Mouse (Mus musculus): ENCODE data around the gene Tifab. TPM values are rescaled to one million over a fixed set of nuclear protein-coding genes. Genes with fewer than 3 reads are reported as not detected.

Tifab gene
- polyA plus RNA-seq, 1 experiment from 2014 or later: 1.5 TPM

GRCm38 (mm10) chr13:56134031-56134430, 44.7 kb downstream of the Tifab start:
- H3K27me3 ChIP-seq: peaks cover 5% of the 10 kb centered on the region; the same call in 1 of the 2 replicates
- H3K4me1 ChIP-seq (replicated peaks): peaks cover 37% of the 10 kb centered on the region
- H3K36me3 ChIP-seq: peaks cover 13% of the 10 kb centered on the region
- ATAC-seq (ENCODE audit: low FRiP score): no peak
- 51% methylated on average over 5 of the region's 5 CpGs for WGBS
- H3K4me3 ChIP-seq: peak overlapping the region; percentile 97
- H3K4me2 ChIP-seq: peak overlapping the region; percentile 91
- no peaks in the 10 kb centered on the region for H3K9me3 ChIP-seq
- no peak overlapping the region for H3K27ac ChIP-seq
- peak overlapping the region; percentile 99 for H3K9ac ChIP-seq

- Histone ChIP-seq H3K4me2 (peak overlapping the region; percentile 91), H3K36me3 (peaks cover 19% of the 10 kb centered on the region), H3K27ac (no peak overlapping the region), H3K4me1 (replicated peaks) (peaks cover 37% of the 10 kb centered on the region), H3K4me3 (no peak overlapping the region), H3K27me3 (no peaks in the 10 kb centered on the region), H3K9me3 (no peaks in the 10 kb centered on the region), H3K9ac (peak overlapping the region; percentile 99; the same call in 1 of the 2 replicates)
- ATAC-seq (ENCODE audit: low FRiP score): no peak
- WGBS: 83% methylated on average over 7 of the region's 7 CpGs
These were observed 45.7 kb downstream of the Tifab start for GRCm38 (mm10) chr13:56132941-56133340.

- Histone ChIP-seq H3K4me2 (no peak overlapping the region), H3K27me3 (no peaks in the 10 kb centered on the region), H3K9ac (no peak overlapping the region), H3K4me1 (replicated peaks) (peaks cover 37% of the 10 kb centered on the region), H3K36me3 (peaks cover 24% of the 10 kb centered on the region), H3K27ac (no peak overlapping the region), H3K4me3 (no peak overlapping the region), H3K9me3 (no peaks in the 10 kb centered on the region)
- 87% methylated on average over 11 of the region's 11 CpGs for WGBS
- ATAC-seq (ENCODE audit: low FRiP score): no peak
These were observed 46.3 kb downstream of the Tifab start for GRCm38 (mm10) chr13:56132326-56132936.

- H3K4me2 ChIP-seq: no peak overlapping the region
- no peak overlapping the region for H3K4me3 ChIP-seq
- no peaks in the 10 kb centered on the region for H3K27me3 ChIP-seq
- no peak overlapping the region for H3K27ac ChIP-seq
- peaks cover 43% of the 10 kb centered on the region for H3K36me3 ChIP-seq
- H3K9ac ChIP-seq: no peak overlapping the region
- no peak for ATAC-seq (ENCODE audit: low FRiP score)
- no peaks in the 10 kb centered on the region for H3K9me3 ChIP-seq
- 91% methylated on average over 8 of the region's 8 CpGs for WGBS
- peaks cover 31% of the 10 kb centered on the region for H3K4me1 ChIP-seq (replicated peaks)
These were observed 48.1 kb downstream of the Tifab start for GRCm38 (mm10) chr13:56130544-56130943.

GRCm38 (mm10) chr13:56129578-56129977, 49.1 kb downstream of the Tifab start:
- WGBS: 96% methylated on average over 3 of the region's 3 CpGs
- H3K4me2 ChIP-seq: no peak overlapping the region
- no peak for ATAC-seq (ENCODE audit: low FRiP score)
- no peak overlapping the region for H3K4me3 ChIP-seq
- H3K9me3 ChIP-seq: no peaks in the 10 kb centered on the region
- peaks cover 30% of the 10 kb centered on the region for H3K4me1 ChIP-seq (replicated peaks)
- no peak overlapping the region for H3K9ac ChIP-seq
- no peaks in the 10 kb centered on the region for H3K27me3 ChIP-seq
- H3K36me3 ChIP-seq: peaks cover 53% of the 10 kb centered on the region
- no peak overlapping the region for H3K27ac ChIP-seq

GRCm38 (mm10) chr13:56129014-56129413, 49.7 kb downstream of the Tifab start:
- WGBS: 92% methylated on average over 4 of the region's 4 CpGs
- Histone ChIP-seq H3K4me3 (no peak overlapping the region), H3K4me1 (replicated peaks) (peaks cover 27% of the 10 kb centered on the region), H3K4me2 (no peak overlapping the region), H3K36me3 (peaks cover 58% of the 10 kb centered on the region), H3K9ac (no peak overlapping the region), H3K9me3 (no peaks in the 10 kb centered on the region), H3K27ac (no peak overlapping the region), H3K27me3 (no peaks in the 10 kb centered on the region)
- ATAC-seq (ENCODE audit: low FRiP score): no peak

GRCm38 (mm10) chr13:56125632-56126031, 53.1 kb downstream of the Tifab start:
- no peak overlapping the region for H3K27ac ChIP-seq
- H3K9ac ChIP-seq: no peak overlapping the region
- H3K27me3 ChIP-seq: no peaks in the 10 kb centered on the region
- no peak for ATAC-seq (ENCODE audit: low FRiP score)
- H3K4me3 ChIP-seq: no peak overlapping the region
- no peak overlapping the region for H3K4me2 ChIP-seq
- peaks cover 10% of the 10 kb centered on the region; the same call in 1 of the 2 replicates for H3K4me1 ChIP-seq (replicated peaks)
- H3K9me3 ChIP-seq: no peaks in the 10 kb centered on the region
- H3K36me3 ChIP-seq: peaks cover 82% of the 10 kb centered on the region
- 96% methylated on average over 10 of the region's 10 CpGs for WGBS

Other genes with a start within 250 kb of the Tifab start
- gene H2afy, start 42.5 kb downstream of the Tifab start, polyA plus RNA-seq (2015; fragmentation: Nextera tagmentation; extraction: Ambion mirVana): 369 and 380 TPM in 2 replicates
- gene Neurog1, start 73.3 kb upstream of the Tifab start, polyA plus RNA-seq (2015; fragmentation: Nextera tagmentation; extraction: Ambion mirVana): 5.9 and 9.8 TPM in 2 replicates
- gene Cxcl14, start 117.7 kb upstream of the Tifab start, polyA plus RNA-seq (2015; fragmentation: Nextera tagmentation; extraction: Ambion mirVana): 4.9 and 8.2 TPM in 2 replicates
- not detected in 2 replicates for gene Gm3045, start 247.7 kb upstream of the Tifab start, polyA plus RNA-seq (2015; fragmentation: Nextera tagmentation; extraction: Ambion mirVana)